Mouse (Mus musculus) activated CD4-positive, CD25-positive, alpha-beta regulatory T cell, adult 4 months (primary cell): ENCODE measurements around the gene Arhgap4. TPM values are rescaled to one million over a fixed set of nuclear protein-coding genes. Genes with fewer than 3 reads are reported as not detected.

Source experiments
- ATAC-seq: one replicate; pipeline ENCODE4 v1.8.0; 2017
- polyA plus RNA-seq, 2 experiments: library from polyadenylated mRNA; unstranded; fragments of 100-300 nt; shearing (Covaris generic); gene quantifications; one replicate each; pipeline ENCODE4 v1.2.1; 2017

Gene Arhgap4
- polyA plus RNA-seq, 2 experiments from 2014 or later: 116 to 144 TPM

DNA sequence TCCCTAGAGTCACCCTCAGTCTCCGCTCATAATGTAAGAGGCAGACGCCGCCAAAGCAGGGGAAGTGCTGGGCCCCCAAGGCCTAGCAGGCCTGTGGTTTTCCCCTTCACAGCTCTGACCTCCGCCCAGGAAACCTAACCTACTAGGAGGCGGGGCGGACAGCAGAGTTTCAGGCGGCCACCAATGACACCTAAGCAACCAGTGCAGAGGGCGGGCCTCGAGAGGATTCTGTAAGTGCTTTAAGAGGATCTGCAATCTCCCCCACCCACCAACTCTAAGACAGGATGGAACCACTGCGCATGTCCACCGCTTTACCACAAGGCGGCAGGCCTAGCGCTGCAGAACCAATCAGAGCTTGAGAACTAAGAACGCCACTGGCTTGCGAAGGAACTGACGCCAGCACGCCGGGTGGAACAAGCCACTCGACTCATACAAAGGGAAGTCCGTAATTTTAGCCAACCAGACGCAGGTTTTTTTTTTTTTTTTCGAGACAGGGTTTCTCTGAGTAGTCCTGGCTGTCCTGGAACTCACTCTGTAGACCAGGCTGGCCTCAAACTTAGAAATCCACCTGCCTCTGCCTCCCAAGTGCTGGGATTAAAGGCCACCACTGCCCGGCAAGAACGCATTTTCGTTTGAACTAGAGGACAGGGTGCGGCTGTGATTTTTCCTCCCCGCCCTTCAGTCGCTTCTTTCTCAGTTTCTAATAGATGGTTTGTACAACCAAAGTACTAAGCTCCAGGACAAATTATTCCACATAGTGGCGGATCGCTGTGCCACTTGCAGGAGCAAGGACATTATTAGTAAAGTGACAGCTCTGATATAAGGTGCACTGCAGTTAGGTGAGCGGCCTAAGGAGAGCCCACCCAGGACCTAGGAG is 6.6 kb downstream of the Arhgap4 start:
- peak; percentile 81 for ATAC-seq

DNA sequence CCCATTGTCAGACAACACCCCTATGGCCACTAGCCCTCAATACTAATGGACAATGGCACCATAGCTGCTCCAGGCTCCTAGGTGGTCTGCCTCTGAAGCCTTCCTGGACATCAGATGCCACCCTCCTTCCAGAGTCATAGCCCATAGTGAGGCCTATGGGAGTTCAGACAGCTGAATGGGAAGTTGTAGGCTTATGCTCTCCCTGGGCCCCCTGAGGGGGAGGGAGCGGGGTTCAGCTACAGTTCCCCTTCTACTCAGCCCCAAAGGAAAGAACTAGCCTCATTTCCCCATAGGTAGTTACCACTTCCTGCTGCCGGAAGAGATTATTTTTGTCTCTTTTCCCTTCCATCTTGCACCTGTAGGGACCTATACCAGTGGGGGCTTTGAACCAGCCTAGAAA is 10.1 kb downstream of the Arhgap4 start:
- peak; percentile 44 for ATAC-seq

DNA sequence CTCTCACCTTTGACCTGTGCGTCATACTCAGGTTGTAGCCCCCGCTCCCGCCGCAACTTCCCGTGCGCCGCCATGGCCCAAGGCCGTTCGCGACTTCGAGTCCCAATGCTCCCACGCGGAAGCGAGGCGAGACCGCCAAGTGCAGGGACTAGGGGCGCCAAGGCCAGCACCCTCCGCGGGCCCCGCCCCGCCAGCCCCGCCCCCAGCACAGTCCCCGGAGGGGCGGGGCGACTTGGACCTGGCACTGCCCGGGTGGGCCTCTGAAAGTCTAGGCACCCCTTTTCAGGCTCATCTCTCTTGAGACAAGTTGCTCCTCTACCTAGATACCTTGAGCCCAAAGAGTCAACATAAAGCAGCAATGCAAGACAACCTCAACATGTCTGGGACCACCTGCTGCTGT is 10.5 kb downstream of the Arhgap4 start:
- ATAC-seq: peak; percentile 6

DNA sequence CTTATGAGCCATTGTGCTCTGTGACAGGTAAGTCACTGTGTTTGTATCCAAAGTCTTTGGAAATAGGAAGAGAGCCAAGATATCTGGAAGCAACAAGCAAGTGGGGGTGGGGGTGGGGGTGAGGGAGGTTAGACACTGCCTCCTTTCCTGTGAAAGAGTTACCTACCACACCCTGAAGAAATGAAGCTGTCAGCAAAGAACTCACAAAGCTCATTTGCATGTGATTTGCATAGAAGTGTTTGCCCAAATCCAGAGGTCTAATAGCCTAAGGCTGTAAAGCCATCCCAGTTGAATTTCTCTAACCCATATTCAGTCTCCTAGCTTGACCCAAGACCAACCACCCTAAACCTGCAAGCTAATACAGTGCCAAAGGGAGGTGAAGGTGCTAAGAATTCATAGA is 11.2 kb downstream of the Arhgap4 start:
- ATAC-seq: no peak

DNA sequence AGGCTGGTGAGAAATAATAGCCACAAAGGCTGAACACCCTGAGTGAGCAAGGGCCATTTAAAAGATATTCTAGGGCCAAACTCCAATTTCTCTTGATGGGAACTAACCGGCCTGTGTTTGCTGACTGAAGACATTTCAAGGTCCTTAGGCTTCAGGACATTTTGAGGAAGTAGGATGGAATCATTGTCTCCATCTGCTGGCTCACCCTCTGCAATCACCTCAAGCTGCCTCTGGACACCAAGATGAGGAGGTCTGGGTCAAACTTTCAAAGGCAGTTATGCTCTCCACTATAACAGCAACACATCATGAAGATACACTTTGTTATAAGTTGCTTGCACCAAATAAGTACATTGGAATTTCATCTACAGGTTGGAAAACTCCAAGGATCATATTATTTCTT is 11.6 kb downstream of the Arhgap4 start:
- no peak for ATAC-seq

DNA sequence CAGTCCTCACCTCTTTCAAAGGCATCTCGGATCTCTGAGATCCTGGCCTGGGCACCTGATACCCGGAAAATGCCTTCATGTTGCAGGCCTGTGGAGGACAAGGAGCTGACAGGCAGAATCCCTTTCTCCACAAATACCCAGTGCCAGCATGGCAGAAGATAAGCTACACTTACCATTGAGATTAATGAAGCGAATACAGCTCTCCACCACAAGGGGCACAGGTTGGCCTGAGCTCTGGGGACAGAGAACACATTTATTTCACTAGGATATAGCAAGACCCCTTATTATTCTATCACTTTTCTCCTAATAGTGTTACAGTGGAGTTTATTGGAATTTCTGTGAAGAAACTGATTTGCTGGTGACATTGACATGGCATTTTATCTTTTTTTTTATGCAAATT is 23.7 kb downstream of the Arhgap4 start:
- ATAC-seq: no peak

DNA sequence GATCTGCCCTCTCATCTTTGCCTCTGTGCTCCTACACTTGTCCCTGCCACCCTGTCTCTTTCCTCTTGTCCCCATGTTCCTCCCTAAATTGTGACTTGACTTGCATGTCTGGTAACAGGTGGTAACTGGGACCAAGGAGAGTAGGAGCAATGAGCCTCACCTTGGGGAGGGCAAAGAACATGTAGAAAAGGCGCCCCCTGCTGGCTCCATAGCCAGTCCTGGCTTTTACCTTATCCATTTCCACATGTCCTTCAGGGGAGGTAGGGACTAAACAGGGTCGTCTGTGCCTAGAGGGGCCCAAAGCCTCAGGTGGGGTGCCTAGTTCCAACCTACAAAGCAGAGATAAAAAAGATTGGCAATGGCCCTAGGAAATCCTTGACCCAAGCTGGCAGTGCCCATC is 26.0 kb downstream of the Arhgap4 start, which contains the start of gene L1cam:
L1cam (minus strand) TSS at position 387 of the 400 bp plus-strand sequence.
- no peak for ATAC-seq

DNA sequence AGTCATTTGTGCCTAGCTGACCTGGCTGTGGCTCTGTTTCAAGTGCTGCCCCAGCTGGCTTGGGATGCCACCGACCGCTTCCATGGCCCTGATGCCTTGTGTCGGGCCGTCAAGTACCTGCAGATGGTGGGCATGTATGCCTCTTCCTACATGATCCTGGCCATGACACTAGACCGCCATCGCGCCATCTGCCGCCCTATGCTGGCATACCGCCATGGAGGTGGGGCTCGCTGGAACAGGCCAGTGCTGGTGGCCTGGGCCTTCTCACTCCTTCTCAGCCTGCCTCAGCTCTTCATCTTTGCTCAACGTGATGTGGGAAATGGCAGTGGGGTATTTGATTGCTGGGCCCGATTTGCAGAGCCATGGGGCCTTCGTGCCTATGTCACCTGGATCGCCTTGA is 28.8 kb downstream of the Arhgap4 start:
- no peak for ATAC-seq

DNA sequence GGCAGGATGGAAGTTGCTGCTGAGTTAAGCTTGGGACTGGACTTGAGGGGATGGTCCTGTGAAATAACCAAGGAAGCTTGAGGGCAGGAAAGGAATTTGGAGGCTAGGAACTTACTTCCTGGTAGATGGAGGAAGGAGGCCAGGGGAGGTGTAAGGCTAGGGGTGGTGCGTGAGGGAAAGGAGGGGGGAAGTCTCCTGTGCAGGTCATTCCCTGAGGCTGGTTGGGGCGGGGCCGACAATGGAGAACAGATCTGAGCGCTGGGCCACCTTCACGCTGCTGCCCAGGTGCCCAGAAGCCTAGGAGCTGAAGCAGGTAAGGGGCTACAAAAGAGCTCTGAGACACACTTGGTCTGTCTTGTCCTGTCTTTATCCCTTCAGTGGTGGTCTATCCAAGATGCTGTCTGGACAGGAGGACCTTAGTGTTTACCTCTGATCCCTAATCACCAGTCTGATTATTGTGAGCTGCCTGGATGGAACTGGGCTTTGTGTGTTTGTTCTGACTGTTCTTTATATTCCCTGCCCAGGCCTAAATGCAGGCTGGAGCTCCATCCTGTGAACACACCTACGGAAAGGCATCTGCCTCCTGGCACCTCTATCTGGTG is 30.0 kb downstream of the Arhgap4 start, which contains the start of gene Avpr2:
Avpr2 (plus strand) TSS at position 552 of the 602 bp plus-strand sequence.
- ATAC-seq: no peak

DNA sequence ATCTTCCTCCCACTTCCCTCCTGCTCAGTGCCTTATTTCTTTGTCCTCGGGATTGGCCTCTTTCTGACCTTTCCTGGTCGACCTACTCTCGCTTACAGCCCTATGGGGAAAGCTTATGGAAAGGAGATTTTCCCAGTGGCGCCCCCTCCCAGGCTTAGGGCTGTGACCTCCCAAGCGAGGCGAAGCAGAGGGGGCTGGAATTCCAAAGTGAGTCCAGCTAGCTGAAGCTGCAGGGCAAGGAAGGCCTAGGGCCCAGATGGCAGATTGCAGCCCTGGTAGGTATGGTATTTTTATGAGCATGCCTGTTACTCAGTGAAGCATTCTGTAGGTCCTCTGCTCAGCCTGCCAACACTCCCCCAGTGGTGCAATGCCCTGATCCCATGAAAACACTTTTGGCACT is 40.2 kb downstream of the Arhgap4 start:
- ATAC-seq: no peak

DNA sequence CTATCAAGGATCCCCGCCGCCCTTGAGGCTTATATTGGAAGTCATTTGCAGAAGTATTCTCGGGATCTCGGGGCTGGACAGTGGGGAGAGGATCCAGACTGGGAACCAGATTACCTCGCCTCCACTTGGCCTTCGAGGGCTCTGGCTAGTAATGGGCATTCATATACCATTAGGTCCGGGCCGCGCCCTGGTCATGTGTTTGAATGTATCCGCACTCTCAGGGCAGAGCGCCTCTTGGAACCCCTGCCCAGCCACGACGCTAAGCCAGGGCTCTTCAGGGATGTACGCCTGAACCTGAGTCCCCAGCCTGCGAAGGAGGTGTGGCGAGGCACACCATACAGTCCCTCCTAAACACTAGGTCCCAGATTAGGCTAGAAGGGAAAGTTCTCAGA is 40.6 kb downstream of the Arhgap4 start:
- ATAC-seq: no peak

DNA sequence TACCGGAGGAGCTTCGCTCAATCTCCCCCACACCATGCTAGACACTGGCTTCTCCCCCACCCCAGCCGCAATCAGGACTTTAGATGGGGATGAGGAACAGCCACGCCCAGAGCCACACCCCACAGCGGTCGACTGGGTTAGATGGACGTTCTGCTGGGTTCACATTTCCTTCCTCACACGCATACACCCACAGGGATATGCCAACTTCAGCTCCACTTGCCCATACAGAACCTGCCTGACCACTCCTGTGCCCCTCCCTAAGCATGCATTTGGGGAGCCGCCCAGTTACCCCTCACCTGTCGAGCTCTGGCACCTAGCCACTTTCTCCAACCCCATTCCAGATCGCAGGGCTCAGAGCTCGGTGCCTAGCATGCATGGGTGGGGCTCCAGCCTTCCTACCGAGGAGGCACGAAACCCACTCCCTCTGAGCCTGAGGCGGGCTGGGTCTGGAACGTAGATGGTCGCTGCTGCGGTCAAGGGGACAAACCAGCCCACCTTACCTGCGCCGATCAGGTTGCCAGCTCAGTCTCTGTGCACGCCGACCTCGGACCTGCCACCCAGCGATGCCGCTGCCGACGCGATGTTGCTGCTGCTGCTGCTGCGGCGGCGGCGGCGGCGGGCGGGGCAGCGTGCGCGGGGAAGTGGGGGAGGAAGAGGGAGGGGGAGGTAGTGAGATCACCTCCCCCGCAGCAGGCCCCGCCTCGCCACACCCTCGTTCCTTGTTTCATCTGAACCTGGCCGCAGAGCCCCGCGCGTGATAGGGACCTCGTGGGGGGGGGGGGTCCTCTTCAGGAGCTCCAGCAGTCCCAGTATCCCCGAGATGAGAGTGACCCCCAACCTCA is 41.3 kb downstream of the Arhgap4 start:
- peak; percentile 49 for ATAC-seq

DNA sequence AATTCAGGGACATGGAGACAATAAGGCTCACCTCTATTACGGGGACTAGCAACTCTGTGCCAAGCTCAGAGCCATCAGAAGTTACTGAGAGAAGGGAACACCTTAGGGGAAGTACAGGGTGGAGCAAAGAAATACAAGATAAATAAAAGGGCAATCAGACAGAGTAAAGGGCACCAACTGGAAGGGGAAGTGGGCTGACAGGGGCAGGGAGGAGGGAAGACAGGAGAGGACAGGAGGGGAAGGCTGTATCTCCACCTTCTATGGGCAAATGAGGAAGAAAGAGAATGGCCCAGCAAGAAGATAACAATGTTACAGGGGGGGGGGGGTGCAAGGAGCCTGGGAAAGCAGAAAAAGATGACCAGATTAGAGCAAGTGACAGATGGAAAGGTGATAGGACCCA is 44.7 kb downstream of the Arhgap4 start:
- ATAC-seq: no peak

DNA sequence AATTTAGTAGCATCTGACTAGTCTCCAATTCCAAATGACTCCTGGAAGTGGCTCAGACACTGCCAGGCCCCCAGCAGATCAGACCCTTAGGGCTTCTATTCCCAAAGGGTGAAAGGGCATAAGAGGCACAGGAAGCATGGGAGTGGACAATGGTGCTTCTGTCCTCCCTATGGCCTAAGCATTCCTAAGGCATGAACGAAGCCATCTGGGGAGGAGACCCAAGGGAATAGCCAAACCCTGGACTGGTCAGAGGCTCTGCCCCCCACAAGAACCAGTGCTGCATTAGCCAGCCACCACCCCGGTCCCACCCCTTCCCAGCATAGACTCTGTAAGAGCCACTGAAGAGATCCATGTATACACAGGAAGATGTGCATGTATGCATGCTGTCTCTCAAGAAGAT is 45.8 kb downstream of the Arhgap4 start:
- ATAC-seq: no peak

DNA sequence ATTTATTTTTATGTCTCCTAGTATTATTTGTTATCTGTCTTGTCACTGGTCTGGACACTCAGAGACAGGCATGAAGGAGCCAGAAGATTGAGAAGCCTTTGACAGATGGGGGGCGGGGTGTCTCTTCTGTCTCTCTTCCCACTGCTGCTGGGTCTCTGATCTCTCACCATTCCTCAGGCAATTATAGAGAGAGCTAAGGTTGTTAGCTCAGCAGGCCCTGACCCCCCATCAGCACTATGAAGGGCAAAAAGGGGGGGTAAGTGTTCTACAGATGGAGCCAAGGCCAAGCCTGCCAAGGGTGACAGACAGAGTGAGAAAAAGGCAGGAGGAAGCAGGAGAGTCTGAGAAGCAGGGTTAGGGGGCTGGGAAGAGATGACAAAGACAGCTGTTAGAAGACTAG is 49.7 kb downstream of the Arhgap4 start:
- ATAC-seq: no peak

DNA sequence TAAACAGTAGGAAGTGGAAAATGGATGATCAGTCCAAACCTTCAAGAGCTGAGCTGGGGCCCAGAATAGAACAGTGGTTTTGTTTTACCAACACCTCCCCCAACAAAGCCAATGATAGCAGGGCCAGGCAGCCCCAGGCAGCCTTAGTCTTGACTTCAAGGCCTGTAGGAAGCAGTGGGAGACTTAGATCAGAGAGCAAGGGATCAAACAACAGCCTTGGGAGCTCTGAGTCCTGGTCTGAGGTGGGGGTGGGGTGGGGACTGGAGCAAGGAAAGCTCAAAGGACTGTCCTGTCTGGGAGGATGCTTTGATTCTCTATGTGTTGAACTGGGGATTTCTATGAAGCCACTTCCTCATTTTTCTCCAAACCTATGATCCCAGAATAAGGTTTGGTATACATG is 50.2 kb downstream of the Arhgap4 start:
- ATAC-seq: no peak

DNA sequence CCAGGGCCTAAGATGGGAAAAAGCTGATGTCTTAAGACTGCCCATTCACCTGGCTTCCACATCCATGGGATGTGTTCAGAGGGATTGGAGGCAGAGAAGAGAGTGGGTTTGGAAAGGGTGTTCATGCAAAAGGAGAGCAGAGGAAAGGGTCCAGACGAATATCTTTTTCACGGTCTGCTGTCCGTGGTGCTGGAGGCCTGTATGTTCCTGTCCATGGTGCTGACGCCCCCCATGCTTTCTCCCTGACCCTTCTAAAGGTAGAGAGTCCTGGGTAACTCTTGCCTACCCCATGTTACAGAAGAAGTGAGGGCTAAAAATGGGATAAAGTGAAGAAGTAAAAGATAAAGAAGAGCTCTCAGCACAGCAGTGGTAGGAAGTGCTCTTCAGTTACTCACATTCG is 52.3 kb downstream of the Arhgap4 start:
- no peak for ATAC-seq

DNA sequence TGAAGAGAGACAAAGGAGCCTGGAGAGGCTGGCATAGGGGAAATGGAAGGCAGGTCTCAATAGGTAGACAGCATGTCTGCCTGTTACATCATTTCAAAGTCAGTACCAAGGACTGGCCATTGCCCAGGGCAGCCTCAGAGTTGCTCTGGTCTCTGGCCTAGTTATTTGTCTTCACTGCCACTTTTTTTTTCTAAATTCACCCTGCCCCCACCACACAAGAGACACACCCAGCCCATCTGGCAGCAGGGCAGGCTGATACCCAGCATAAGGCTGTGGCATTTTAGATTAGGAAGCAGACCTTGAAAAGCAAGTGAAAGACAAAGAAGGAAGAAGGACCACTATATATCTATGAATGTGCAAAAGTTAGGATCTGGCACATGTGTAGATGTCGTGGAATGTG is 53.8 kb downstream of the Arhgap4 start:
- ATAC-seq: no peak

DNA sequence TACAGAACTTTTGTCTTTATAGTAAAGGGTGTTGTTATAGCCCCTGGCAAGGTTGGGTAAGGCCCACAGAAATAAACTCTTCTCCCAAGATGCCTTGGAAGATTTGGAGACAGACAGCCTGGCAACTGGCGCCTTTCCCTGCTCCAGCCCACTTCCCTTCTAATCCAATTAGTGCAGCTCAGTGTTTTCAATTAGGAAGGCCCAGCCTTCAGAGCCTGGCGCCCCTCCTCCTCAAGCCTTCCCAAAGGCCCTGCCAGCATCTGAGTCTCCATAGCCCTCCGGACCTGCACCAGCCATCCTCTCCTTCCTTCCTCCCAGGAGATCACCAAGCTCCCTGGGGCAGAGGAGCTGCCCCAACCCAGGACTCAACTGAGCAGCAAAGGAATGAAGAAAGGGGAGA is 54.4 kb downstream of the Arhgap4 start:
- no peak for ATAC-seq

DNA sequence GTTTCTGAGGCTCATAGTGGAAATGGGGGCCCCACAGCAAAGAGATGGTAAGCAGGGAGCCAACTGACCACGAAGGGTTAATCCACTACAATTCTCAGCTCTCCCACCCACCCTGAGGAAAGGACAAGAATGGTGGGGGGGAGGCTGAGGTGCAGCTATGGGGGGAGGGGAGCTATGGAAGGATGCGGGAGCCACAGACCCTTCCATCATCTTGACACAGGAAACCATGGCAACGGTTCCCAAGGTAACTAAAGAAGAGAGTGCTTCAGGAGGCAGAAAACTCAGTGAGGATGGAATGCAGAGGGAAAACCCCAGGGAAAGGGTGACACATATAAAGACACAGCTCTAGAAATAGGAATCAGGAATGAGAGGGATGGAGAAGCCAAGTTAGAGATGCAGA is 57.0 kb downstream of the Arhgap4 start:
- no peak for ATAC-seq

DNA sequence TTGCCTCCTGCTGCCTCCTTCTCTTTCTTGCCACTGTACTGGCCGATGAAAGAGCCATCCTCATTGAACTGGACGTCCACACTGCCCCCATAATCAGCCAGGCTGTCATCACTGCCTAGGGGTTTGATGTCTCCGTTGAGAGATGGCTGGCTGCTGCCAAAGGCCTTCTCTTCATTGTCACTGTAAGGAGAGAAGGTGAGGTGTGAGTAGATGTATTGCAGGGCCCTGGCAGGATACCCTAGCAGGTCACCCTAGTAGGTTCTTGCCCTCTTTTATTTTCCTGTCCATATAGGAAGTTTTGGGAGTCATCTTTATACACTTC is 66.6 kb downstream of the Arhgap4 start:
- ATAC-seq: no peak

DNA sequence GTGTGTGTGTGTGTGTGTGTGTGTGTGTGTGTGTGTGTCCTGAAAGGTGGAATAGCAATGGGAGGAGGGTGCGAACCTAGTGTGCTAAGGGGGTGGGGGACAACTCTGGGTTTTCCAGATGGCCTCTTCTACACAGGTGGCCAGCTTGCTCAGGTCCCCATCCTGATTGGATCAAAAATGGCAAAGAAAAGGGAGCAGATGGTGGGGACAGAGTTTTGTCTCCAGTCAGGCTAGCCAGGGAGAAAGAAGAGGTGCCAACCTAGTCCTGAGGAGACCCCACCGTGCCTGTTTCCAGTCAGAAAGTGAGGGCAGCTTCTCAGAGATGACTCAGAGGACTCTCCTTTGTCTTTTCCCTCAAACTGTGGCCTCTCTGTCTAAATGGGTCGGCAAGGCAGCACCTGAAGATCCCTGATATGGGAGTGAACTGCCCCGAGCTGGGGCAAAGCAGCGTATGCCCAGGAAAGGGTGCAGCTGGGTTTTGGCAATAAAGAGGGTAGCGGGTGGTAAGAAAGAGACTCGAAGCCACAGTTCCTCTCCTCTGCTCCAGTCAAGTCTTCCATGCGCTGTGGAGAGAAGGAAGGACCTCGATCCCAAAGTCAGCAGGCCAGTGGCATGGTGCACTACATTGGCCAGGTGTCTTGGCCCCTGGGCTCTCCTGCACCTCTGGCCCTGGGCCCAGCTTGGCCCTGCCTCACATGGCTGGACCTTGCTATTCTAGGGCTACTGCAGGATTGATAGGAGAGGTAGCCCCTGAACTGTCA is 67.2 kb downstream of the Arhgap4 start:
- no peak for ATAC-seq
